Mouse (Mus musculus) common myeloid progenitor, adult 5-6 weeks (primary cell): ENCODE results near the gene Olfr851. TPM values are rescaled to one million over a fixed set of nuclear protein-coding genes. Genes with fewer than 3 reads are reported as not detected.

ENCODE experiments used
- ATAC-seq: replicated peaks from 2 replicates; pipeline ENCODE4 v1.8.0; 2016; ENCODE audit warnings: low read depth, mild to moderate bottlenecking, moderate TSS enrichment, inconsistent platforms; ENCODE audit not compliant: poor library complexity, severe bottlenecking
- total RNA-seq: library from RNA; stranded (forward); fragments of 200-1000, 187-1606 nt; gene quantifications from 2 replicates; pipeline ENCODE4 v1.2.3, GENCODE M21; 2017

Gene Olfr851
- not detected in 2 replicates for total RNA-seq

- no peak for ATAC-seq
Measured at GRCm38 (mm10) chr9:19492995-19493394, at the start of gene Olfr851. TSS of gene Olfr851 (plus strand) at chr9:19493295.

- ATAC-seq = no peak
Measured at GRCm38 (mm10) chr9:19478148-19478547, 14.9 kb upstream of the Olfr851 start, which contains the start of gene Olfr850. TSS of gene Olfr850 (minus strand) at chr9:19478248.

- no peak for ATAC-seq
Measured at GRCm38 (mm10) chr9:19540976-19541375, 47.9 kb downstream of the Olfr851 start, which contains the start of gene Olfr853. TSS of gene Olfr853 (minus strand) at chr9:19541076.

Other genes starting within 250 kb of the Olfr851 start
- not detected in 2 replicates for gene Olfr843, start 241.3 kb upstream of the Olfr851 start, total RNA-seq
- gene Olfr844, start 176.9 kb upstream of the Olfr851 start, total RNA-seq = not detected in 2 replicates
- gene Olfr845, start 156.8 kb upstream of the Olfr851 start, total RNA-seq = not detected in 2 replicates
- gene Olfr846, start 129.3 kb upstream of the Olfr851 start, total RNA-seq = not detected in 2 replicates
- not detected in 2 replicates for gene Olfr847, start 114.6 kb upstream of the Olfr851 start, total RNA-seq
- not detected in 2 replicates for gene Olfr849, start 53.0 kb upstream of the Olfr851 start, total RNA-seq
- gene Olfr850, start 15.0 kb upstream of the Olfr851 start, total RNA-seq = not detected in 2 replicates
- not detected in 2 replicates for gene Olfr853, start 47.8 kb downstream of the Olfr851 start, total RNA-seq
- gene Olfr854, start 74.1 kb downstream of the Olfr851 start, total RNA-seq = not detected in 2 replicates
- gene Olfr855, start 89.3 kb downstream of the Olfr851 start, total RNA-seq = not detected in 2 replicates
- gene Zfp317, start 128.8 kb downstream of the Olfr851 start, total RNA-seq = 31.8 and 32.1 TPM in 2 replicates
- not detected in 2 replicates for gene Olfr857, start 216.1 kb downstream of the Olfr851 start, total RNA-seq